Mouse (Mus musculus): ENCODE measurements at regions not wholly inside any gene's neighbourhood (a gene's known extent, or its start where the extent isn't known, plus 50 kb on each side); places are given as distances from the start of the nearest gene placed in this dataset.
"Not testable (repeated sequence)": the region's sequence is repeated elsewhere in the genome, so short reads cannot be mapped to it uniquely, and the experiment has no call there.

DNA sequence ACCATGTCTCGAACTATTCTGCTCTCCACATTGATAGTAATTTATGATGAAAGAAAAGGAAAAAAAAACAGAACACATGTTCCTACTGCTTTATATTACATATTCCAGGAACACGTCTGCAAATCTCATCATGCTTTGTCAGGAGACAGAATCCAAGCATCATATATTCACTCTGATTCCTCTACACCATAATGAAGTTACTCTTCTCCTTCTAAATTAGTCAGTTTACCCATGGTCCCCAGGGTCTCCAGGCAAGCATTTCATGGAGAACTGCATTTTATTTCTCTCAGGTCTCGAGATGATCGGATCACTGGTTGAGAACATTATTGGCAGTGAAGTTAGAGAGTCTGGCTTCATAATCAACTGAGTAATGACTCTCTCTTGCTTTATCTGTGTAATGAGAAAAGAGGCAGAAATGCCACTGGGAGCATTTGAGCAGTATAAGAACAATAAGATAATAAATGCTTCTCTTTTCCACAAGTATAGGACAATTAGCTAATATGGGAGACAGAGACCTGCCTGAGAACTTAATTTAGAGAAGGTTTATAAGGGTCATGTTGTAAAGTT is 97.8 kb upstream of the Prl start:
- H3K36me3 ChIP-seq (ENCODE audit: control insufficient read depth, insufficient read depth, low read length): no peaks in the 10 kb centered on the region
- ATAC-seq (ENCODE audit: low FRiP score) (no peak), DNase-seq (ENCODE audit: low spot score, missing footprints) (no peak)
- H3K9me3 ChIP-seq (ENCODE audit: control insufficient read depth, low read length): no peaks in the 10 kb centered on the region
- no peaks in the 10 kb centered on the region for H3K27me3 ChIP-seq (ENCODE audit: control insufficient read depth, insufficient read depth, low read length)
- no peak overlapping the region for H3K4me3 ChIP-seq (ENCODE audit: low read depth, low read length)
- 89% methylated on average over 4 of the region's 4 CpGs for WGBS
- H3K4me2 ChIP-seq: no peak overlapping the region
- no peak overlapping the region for H3K27ac ChIP-seq (ENCODE audit: low read depth, low read length)
- H3K4me1 ChIP-seq (ENCODE audit: control insufficient read depth, insufficient read depth, low read length): no peaks in the 10 kb centered on the region
- no peak overlapping the region for H3K9ac ChIP-seq (ENCODE audit: low read length)

DNA sequence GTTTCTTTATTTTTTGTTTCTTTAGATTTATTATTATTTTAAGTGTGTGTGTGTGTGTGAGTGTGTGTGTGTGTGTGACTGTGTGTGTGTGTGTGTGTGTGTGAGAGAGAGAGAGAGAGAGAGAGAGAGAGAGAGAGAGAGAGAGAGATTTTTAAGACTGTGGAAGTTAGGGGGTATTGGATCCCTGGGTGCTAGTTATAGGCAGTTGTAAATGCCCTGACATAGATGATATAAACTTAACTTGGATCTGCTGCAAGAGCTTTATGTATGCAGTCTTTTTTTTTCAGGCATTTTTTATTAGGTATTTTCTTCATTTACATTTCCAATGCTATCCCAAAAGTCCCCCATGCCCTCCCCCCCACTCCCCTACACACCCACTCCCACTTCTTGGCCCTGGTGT is 96.8 kb upstream of the Prl start:
- H3K4me1 ChIP-seq (ENCODE audit: control insufficient read depth, insufficient read depth, low read length); H3K27ac ChIP-seq (ENCODE audit: low read depth, low read length); ATAC-seq (ENCODE audit: low FRiP score); H3K9ac ChIP-seq (ENCODE audit: low read length); H3K9me3 ChIP-seq (ENCODE audit: control insufficient read depth, low read length); H3K27me3 ChIP-seq (ENCODE audit: control insufficient read depth, insufficient read depth, low read length); DNase-seq (ENCODE audit: low spot score, missing footprints); H3K4me3 ChIP-seq (ENCODE audit: low read depth, low read length); H3K4me2 ChIP-seq; H3K36me3 ChIP-seq (ENCODE audit: control insufficient read depth, insufficient read depth, low read length): not testable (repeated sequence)

DNA sequence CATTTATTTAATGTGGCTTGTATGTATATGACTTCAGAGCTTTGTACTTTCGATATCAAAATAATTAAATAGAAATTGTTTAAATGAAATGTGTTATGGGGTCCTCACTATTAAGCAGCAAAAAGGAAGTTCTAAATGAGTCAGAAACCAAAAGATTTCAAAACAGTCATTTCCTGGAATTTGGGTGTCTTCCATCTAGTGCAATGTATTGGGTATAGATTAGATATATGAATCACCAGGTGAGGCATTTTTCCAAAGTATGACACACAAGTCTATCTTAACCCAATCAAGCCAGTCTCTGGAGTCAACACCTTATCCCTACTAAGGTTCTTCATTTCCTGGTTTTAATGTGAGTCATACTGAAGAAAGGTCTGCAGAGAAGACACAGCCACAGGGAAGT is 81.3 kb upstream of the Prl start:
- no peak overlapping the region for H3K27ac ChIP-seq (ENCODE audit: low read depth, low read length)
- no peaks in the 10 kb centered on the region for H3K9me3 ChIP-seq (ENCODE audit: control insufficient read depth, low read length)
- no peak overlapping the region for H3K4me3 ChIP-seq (ENCODE audit: low read depth, low read length)
- H3K4me1 ChIP-seq (ENCODE audit: control insufficient read depth, insufficient read depth, low read length): no peaks in the 10 kb centered on the region
- no peak for DNase-seq (ENCODE audit: low spot score, missing footprints)
- H3K36me3 ChIP-seq (ENCODE audit: control insufficient read depth, insufficient read depth, low read length): no peaks in the 10 kb centered on the region
- H3K27me3 ChIP-seq (ENCODE audit: control insufficient read depth, insufficient read depth, low read length): no peaks in the 10 kb centered on the region
- no peak overlapping the region for H3K4me2 ChIP-seq
- no peak overlapping the region for H3K9ac ChIP-seq (ENCODE audit: low read length)
- ATAC-seq (ENCODE audit: low FRiP score): no peak
- WGBS: 94% methylated on average over 1 of the region's 1 CpGs

DNA sequence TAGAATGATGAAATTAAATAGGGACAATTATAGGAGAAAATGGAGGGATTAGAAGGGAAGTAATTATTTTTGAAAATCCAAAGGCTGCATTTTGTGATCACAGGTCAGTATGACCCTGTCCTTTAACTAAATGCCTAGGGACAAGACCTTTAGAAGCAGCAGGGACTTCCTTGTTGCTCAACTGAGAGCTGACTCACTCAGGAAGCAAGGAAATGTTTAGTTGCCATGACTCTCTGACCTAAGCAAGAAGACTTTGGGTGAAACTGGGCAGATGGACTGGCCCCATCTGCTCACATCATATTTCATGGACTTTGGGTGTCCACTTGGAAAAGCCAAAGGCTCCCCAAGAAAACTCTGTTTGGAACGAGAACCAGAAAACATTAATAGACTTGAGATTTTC is 76.9 kb upstream of the Prl start:
- 92% methylated on average over 1 of the region's 1 CpGs for WGBS

More for the DNA sequence above, 76.9 kb upstream of the Prl start:
- Histone ChIP-seq H3K9ac (ENCODE audit: low read length) (no peak overlapping the region), H3K36me3 (ENCODE audit: control insufficient read depth, insufficient read depth, low read length) (no peaks in the 10 kb centered on the region), H3K4me1 (ENCODE audit: control insufficient read depth, insufficient read depth, low read length) (no peaks in the 10 kb centered on the region), H3K4me3 (ENCODE audit: low read depth, low read length) (no peak overlapping the region), H3K27me3 (ENCODE audit: control insufficient read depth, insufficient read depth, low read length) (no peaks in the 10 kb centered on the region), H3K4me2 (no peak overlapping the region), H3K9me3 (ENCODE audit: control insufficient read depth, low read length) (no peaks in the 10 kb centered on the region), H3K27ac (ENCODE audit: low read depth, low read length) (no peak overlapping the region)
- DNase-seq (ENCODE audit: low spot score, missing footprints): no peak
- ATAC-seq (ENCODE audit: low FRiP score): no peak

Data from midbrain, embryonic 11.5 days (tissue).